Mouse (Mus musculus) MEL (cell line): Measurements from ENCODE around the gene Btbd11. TPM values are rescaled to one million over a fixed set of nuclear protein-coding genes. Genes with fewer than 3 reads are reported as not detected.

Experiments
- DNase-seq: peaks from one replicate; pipeline ENCODE4 v3.0.0; 2011; ENCODE audit warnings: low read depth, low spot score
- H3K27ac ChIP-seq: 2 replicates; pipeline ENCODE4 v1.5.1; 2012; ENCODE audit warnings: low read depth, mild to moderate bottlenecking, control low read depth, low read length, moderate library complexity; ENCODE audit not compliant: control insufficient read depth
- H3K27me3 ChIP-seq, 2 experiments: fragments of 150-350 bp in 1 of 2; sonication (generic) in 1 of 2; 2 replicates each; pipeline ENCODE4 v1.6.1; 2012; ENCODE audit warnings: low read length in 2 of 2, mild to moderate bottlenecking in 2 of 2, improper control_type of control experiment in 1 of 2, moderate library complexity in 1 of 2; ENCODE audit not compliant: insufficient read depth in 2 of 2, control insufficient read depth in 1 of 2
- H3K36me3 ChIP-seq, 2 experiments: 2 replicates each; pipeline ENCODE4 v1.6.1; 2012 to 2014; ENCODE audit warnings: low read length in 2 of 2, improper control_type of control experiment in 1 of 2, inconsistent platforms in 1 of 2, mild to moderate bottlenecking in 1 of 2; ENCODE audit not compliant: insufficient read depth in 2 of 2, control insufficient read depth in 1 of 2
- H3K4me1 ChIP-seq, 2 experiments: fragments of 150-350 bp in 1 of 2; sonication (generic) in 1 of 2; 2 replicates each; pipeline ENCODE4 v1.6.1; 2012; ENCODE audit warnings: low read length in 2 of 2, improper control_type of control experiment in 1 of 2, mild to moderate bottlenecking in 1 of 2; ENCODE audit not compliant: insufficient read depth in 2 of 2, control insufficient read depth in 1 of 2
- H3K4me3 ChIP-seq, 2 experiments: fragments of 150-350 bp in 1 of 2; sonication (generic) in 1 of 2; 2 replicates each; pipeline ENCODE4 v1.5.1; 2012; ENCODE audit warnings: low read depth in 2 of 2, low read length in 2 of 2, mild to moderate bottlenecking in 2 of 2, moderate library complexity in 2 of 2, control low read depth in 1 of 2, improper control_type of control experiment in 1 of 2; ENCODE audit not compliant: control insufficient read depth in 1 of 2, insufficient read depth in 1 of 2
- H3K79me2 ChIP-seq: 2 replicates; pipeline ENCODE4 v1.6.1; 2012; ENCODE audit warnings: mild to moderate bottlenecking, low read length, moderate library complexity; ENCODE audit not compliant: control insufficient read depth, poor library complexity, insufficient read depth
- H3K9ac ChIP-seq: 2 replicates; pipeline ENCODE4 v1.6.1; 2012; ENCODE audit warnings: low read depth, mild to moderate bottlenecking, control low read depth, low read length, moderate library complexity; ENCODE audit not compliant: control insufficient read depth, poor library complexity, severe bottlenecking
- H3K9me3 ChIP-seq: fragments of 150-350 bp; sonication (generic); replicated peaks from 2 replicates; pipeline ENCODE4 v1.6.1; 2012; ENCODE audit warnings: mild to moderate bottlenecking, low read length, improper control_type of control experiment, moderate library complexity; ENCODE audit not compliant: insufficient read depth
- CHD1 ChIP-seq: IDR thresholded peaks from 2 replicates; pipeline ENCODE4 v1.6.1; 2012; ENCODE audit warnings: low read depth, mild to moderate bottlenecking, inconsistent platforms, low read length, improper control_type of control experiment
- CHD2 ChIP-seq: IDR thresholded peaks from 2 replicates; pipeline ENCODE4 v1.6.1; 2011; ENCODE audit warnings: low read length, improper control_type of control experiment
- CTCF ChIP-seq, 3 experiments: IDR thresholded peaks in 2 of 3; conservative IDR thresholded peaks in 1 of 3; 2 replicates each; pipeline ENCODE4 v1.5.1; 2011 to 2012; ENCODE audit warnings: low read length in 3 of 3, low read depth in 2 of 3, mild to moderate bottlenecking in 2 of 3, improper control_type of control experiment in 1 of 3, inconsistent platforms in 1 of 3, mixed read lengths in 1 of 3, moderate library complexity in 1 of 3; ENCODE audit not compliant: control insufficient read depth in 1 of 3, insufficient read depth in 1 of 3, poor library complexity in 1 of 3, severe bottlenecking in 1 of 3
- E2F4 ChIP-seq: IDR thresholded peaks from 2 replicates; pipeline ENCODE4 v1.6.1; 2011; ENCODE audit warnings: low read depth, low read length, improper control_type of control experiment, borderline replicate concordance
- EP300 ChIP-seq, 2 experiments: IDR thresholded peaks; 2 replicates each; pipeline ENCODE4 v1.6.1; 2011; ENCODE audit warnings: improper control_type of control experiment in 2 of 2, low read length in 2 of 2, low read depth in 1 of 2, mild to moderate bottlenecking in 1 of 2
- GABPA ChIP-seq: IDR thresholded peaks from 2 replicates; pipeline ENCODE4 v1.6.1; 2012; ENCODE audit warnings: low read depth, mild to moderate bottlenecking, inconsistent platforms, low read length, improper control_type of control experiment, moderate library complexity
- MAZ ChIP-seq: IDR thresholded peaks from 2 replicates; pipeline ENCODE4 v1.6.1; 2012; ENCODE audit warnings: low read depth, mild to moderate bottlenecking, inconsistent platforms, low read length, improper control_type of control experiment
- MEF2A ChIP-seq: IDR thresholded peaks from 2 replicates; pipeline ENCODE4 v1.6.1; 2014; ENCODE audit warnings: low read depth, mild to moderate bottlenecking, inconsistent platforms, low read length, improper control_type of control experiment; ENCODE audit not compliant: poor library complexity, insufficient replicate concordance, severe bottlenecking; ENCODE audit errors: extremely low read depth
- MXI1 ChIP-seq: IDR thresholded peaks from 2 replicates; pipeline ENCODE4 v1.6.1; 2011; ENCODE audit warnings: mild to moderate bottlenecking, low read depth, low read length, improper control_type of control experiment
- NELFE ChIP-seq: IDR thresholded peaks from 2 replicates; pipeline ENCODE4 v1.6.1; 2011; ENCODE audit warnings: low read depth, low read length, improper control_type of control experiment
- NRF1 ChIP-seq: IDR thresholded peaks from 2 replicates; pipeline ENCODE4 v1.6.1; 2014; ENCODE audit warnings: low read depth, mild to moderate bottlenecking, inconsistent platforms, low read length, improper control_type of control experiment, moderate library complexity; ENCODE audit not compliant: poor library complexity, insufficient read depth, severe bottlenecking
- POLR2A ChIP-seq, 2 experiments: IDR thresholded peaks; 2 replicates each; pipeline ENCODE4 v1.6.1; 2011 to 2012; ENCODE audit warnings: low read length in 2 of 2, mild to moderate bottlenecking in 2 of 2, control low read depth in 1 of 2, improper control_type of control experiment in 1 of 2, low read depth in 1 of 2, moderate library complexity in 1 of 2; ENCODE audit not compliant: control insufficient read depth in 1 of 2, insufficient read depth in 1 of 2, poor library complexity in 1 of 2
- POLR2AphosphoS2 ChIP-seq: IDR thresholded peaks from 2 replicates; pipeline ENCODE4 v1.6.1; 2011; ENCODE audit warnings: low read length, improper control_type of control experiment
- POLR2AphosphoS5 ChIP-seq: IDR thresholded peaks from 2 replicates; pipeline ENCODE4 v1.6.1; 2012; ENCODE audit warnings: low read depth, borderline replicate concordance, mild to moderate bottlenecking, inconsistent platforms, low read length, moderate library complexity, mixed read lengths
- RAD21 ChIP-seq: IDR thresholded peaks from 2 replicates; pipeline ENCODE4 v1.6.1; 2011; ENCODE audit warnings: mild to moderate bottlenecking, low read depth, low read length, improper control_type of control experiment
- TAL1 ChIP-seq: IDR thresholded peaks from 2 replicates; pipeline ENCODE4 v1.6.1; 2012; ENCODE audit warnings: mild to moderate bottlenecking, inconsistent platforms, low read length, moderate library complexity, mixed read lengths
- UBTF ChIP-seq: IDR thresholded peaks from 2 replicates; pipeline ENCODE4 v1.6.1; 2012; ENCODE audit warnings: low read depth, mild to moderate bottlenecking, inconsistent platforms, low read length, improper control_type of control experiment, moderate library complexity, borderline replicate concordance; ENCODE audit not compliant: insufficient read depth
- USF1 ChIP-seq: IDR thresholded peaks from 2 replicates; pipeline ENCODE4 v1.6.1; 2014; ENCODE audit warnings: low read depth, mild to moderate bottlenecking, inconsistent platforms, low read length, improper control_type of control experiment, moderate library complexity
- USF2 ChIP-seq, 2 experiments: IDR thresholded peaks; 2 replicates each; pipeline ENCODE4 v1.6.1; 2011 to 2012; ENCODE audit warnings: improper control_type of control experiment in 2 of 2, low read length in 2 of 2, borderline replicate concordance in 1 of 2, inconsistent platforms in 1 of 2, low read depth in 1 of 2, mild to moderate bottlenecking in 1 of 2; ENCODE audit not compliant: insufficient read depth in 1 of 2
- ZNF384 ChIP-seq: IDR thresholded peaks from 2 replicates; pipeline ENCODE4 v1.6.1; 2012; ENCODE audit warnings: low read depth, mild to moderate bottlenecking, inconsistent platforms, low read length, improper control_type of control experiment
- polyA plus RNA-seq, 2 experiments: library from polyadenylated mRNA; stranded (reverse) in 1 of 2; unstranded in 1 of 2; fragments of >175 nt in 1 of 2; fragments of >200 nt in 1 of 2; gene quantifications; 2 replicates each; pipeline versions ENCODE4 v1.2.1 to v1.2.4; 2012; ENCODE audit warnings: low replicate concordance in 2 of 2, low read depth in 1 of 2; ENCODE audit not compliant: insufficient read length in 2 of 2, insufficient read depth in 1 of 2, missing spikeins in 1 of 2
- total RNA-seq: library from RNA; depleted of rRNA; stranded (reverse); fragments of 300-350 nt; gene quantifications from 2 replicates; pipeline ENCODE4 v1.2.3, GENCODE M21; 2012

Gene Btbd11
- total and polyA plus RNA-seq, 3 experiments: not detected

DNA sequence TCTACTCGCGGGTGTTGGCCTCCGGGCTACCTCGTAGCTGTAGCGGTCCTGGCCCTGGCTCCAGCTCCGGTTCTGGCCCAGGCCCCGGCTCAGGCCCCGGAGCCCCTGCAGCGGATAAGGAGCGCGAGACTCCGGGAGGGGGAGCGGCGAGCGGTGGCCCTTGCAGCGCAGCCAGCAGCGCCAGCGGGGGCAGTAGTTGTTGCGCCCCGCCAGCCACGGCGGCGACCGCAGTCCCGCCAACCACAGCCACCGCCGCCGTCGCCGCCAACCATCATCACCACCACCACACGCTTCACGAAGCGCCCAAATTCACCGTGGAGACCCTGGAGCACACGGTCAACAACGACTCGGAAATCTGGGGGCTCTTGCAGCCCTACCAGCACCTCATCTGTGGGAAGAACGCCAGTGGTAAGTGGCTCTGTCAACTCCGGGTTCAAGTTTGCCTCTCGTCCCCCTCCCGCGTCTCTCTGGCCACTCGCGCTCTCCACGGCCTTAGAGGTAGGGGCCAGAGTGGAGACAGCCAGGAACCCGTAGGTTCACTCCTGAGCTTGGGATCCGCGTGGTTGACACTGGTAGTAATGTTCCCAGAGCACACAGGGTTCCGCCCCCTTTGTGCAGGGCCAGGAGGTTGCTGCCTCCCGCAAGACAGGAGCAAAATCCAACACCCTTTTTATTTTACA, 1.6 kb downstream of the Btbd11 start:
- Histone ChIP-seq H3K4me3 (no peak overlapping the region), H3K9ac (no peak overlapping the region), H3K9me3 (no peaks in the 10 kb centered on the region), H3K79me2 (no peaks in the 10 kb centered on the region), H3K27me3 (no peaks in the 10 kb centered on the region), H3K4me1 (no peaks in the 10 kb centered on the region), H3K36me3 (no peaks in the 10 kb centered on the region), H3K27ac (no peak overlapping the region)
- TF ChIP-seq CTCF (IDR thresholded peaks at IDR 0.05 in 2 of 3, conservative IDR thresholded peaks at IDR 0.05 in 1 of 3; ENCODE audit: control insufficient read depth in 1 of 3, insufficient read depth in 1 of 3, low read depth in 2 of 3, low read length in 3 of 3, poor library complexity in 1 of 3, severe bottlenecking in 1 of 3): no peak
- TF ChIP-seq MAZ: no peak
- TF ChIP-seq E2F4: no peak
- TF ChIP-seq UBTF: no peak
- DNase-seq: no peak

- H3K27me3 ChIP-seq: no peaks in the 10 kb centered on the region
- no peaks in the 10 kb centered on the region for H3K36me3 ChIP-seq
- no peak overlapping the region for H3K9ac ChIP-seq
- TF ChIP-seq TAL1 (no peak), RAD21 (no peak), USF1 (no peak), ZNF384 (no peak), CHD2 (no peak), NELFE (no peak), POLR2AphosphoS2 (no peak), MEF2A (no peak), EP300 (IDR thresholded peaks at IDR 0.05; ENCODE audit: low read depth in 1 of 2, low read length in 2 of 2) (no peak), NRF1 (no peak), CTCF (IDR thresholded peaks at IDR 0.05 in 2 of 3, conservative IDR thresholded peaks at IDR 0.05 in 1 of 3; ENCODE audit: control insufficient read depth in 1 of 3, insufficient read depth in 1 of 3, low read depth in 2 of 3, low read length in 3 of 3, poor library complexity in 1 of 3, severe bottlenecking in 1 of 3) (no peak), MXI1 (no peak), CHD1 (no peak), E2F4 (no peak), POLR2A (IDR thresholded peaks at IDR 0.05; ENCODE audit: control insufficient read depth in 1 of 2, insufficient read depth in 1 of 2, low read depth in 1 of 2, low read length in 2 of 2, poor library complexity in 1 of 2) (no peak), POLR2AphosphoS5 (no peak), USF2 (IDR thresholded peaks at IDR 0.05; ENCODE audit: borderline replicate concordance in 1 of 2, insufficient read depth in 1 of 2, low read depth in 1 of 2, low read length in 2 of 2) (no peak), GABPA (no peak)
- no peak overlapping the region for H3K27ac ChIP-seq
- no peaks in the 10 kb centered on the region for H3K4me1 ChIP-seq
- H3K4me3 ChIP-seq: no peak overlapping the region
- H3K9me3 ChIP-seq: no peaks in the 10 kb centered on the region
- no peak for DNase-seq
- H3K79me2 ChIP-seq: no peaks in the 10 kb centered on the region
Measured at GRCm38 (mm10) chr10:85388751-85389115, 2.1 kb downstream of the Btbd11 start.
